Mouse (Mus musculus): ENCODE results near the gene Gm20388.

GRCm38 (mm10) chr8:121553831-121554475 lies 1643.3 kb downstream of the Gm20388 start:
- TF ChIP-seq EP300 (IDR thresholded peaks at IDR 0.05; ENCODE audit: low read depth) (no peak), CTCF (IDR thresholded peaks at IDR 0.05; ENCODE audit: low read depth) (no peak)

Measured in liver, embryonic 14.5 days (tissue).